Comparison of ENCODE assay signal across 21 mouse cellular contexts in genomic region chr4:146535883-146536282, GRCm38 (mm10). TPM values are rescaled to one million over a fixed set of nuclear protein-coding genes. Genes with fewer than 3 reads are reported as not detected.
DNase-seq lines count a peak whose midpoint lies in the region; ATAC-seq and TF ChIP-seq lines count a peak whose summit lies in the region.
"Had no signal": no experiment of that assay in that cellular context is flagged by ENCODE, and none has a peak within 500 bp of the region (broad histone marks: within the 10 kb centered on the region; RNA-seq: fewer than 3 reads in every experiment).

No protein-coding gene starts in this region.

- H3K36me3 ChIP-seq in heart, embryonic 15.5 days, result no peaks in the 10 kb centered on the region
- no peaks in the 10 kb centered on the region for H3K36me3 ChIP-seq in lung, postnatal 0 days (ENCODE audit: insufficient read depth, low read length)
- H3K36me3 ChIP-seq in embryonic facial prominence, embryonic 13.5 days, result no peaks in the 10 kb centered on the region
- H3K36me3 ChIP-seq in limb, embryonic 15.5 days, result no peaks in the 10 kb centered on the region
- H3K36me3 ChIP-seq: heart, embryonic 10.5 days; limb, embryonic 13.5 days had no signal

- H3K4me3 ChIP-seq in heart, embryonic 15.5 days, result no peak overlapping the region
- H3K4me3 ChIP-seq in lung, postnatal 0 days (ENCODE audit: low read depth, low read length), result no peak overlapping the region
- no peak overlapping the region for H3K4me3 ChIP-seq in embryonic facial prominence, embryonic 13.5 days
- H3K4me3 ChIP-seq in limb, embryonic 15.5 days, result no peak overlapping the region
- H3K4me3 ChIP-seq: heart, embryonic 10.5 days; layer of hippocampus, adult 2 months; limb, embryonic 13.5 days had no signal

- no peak overlapping the region for H3K9ac ChIP-seq in heart, embryonic 15.5 days
- H3K9ac ChIP-seq in lung, postnatal 0 days (replicated peaks; ENCODE audit: low read depth), result no peak overlapping the region
- H3K9ac ChIP-seq in embryonic facial prominence, embryonic 13.5 days, result no peak overlapping the region
- no peak overlapping the region for H3K9ac ChIP-seq in limb, embryonic 15.5 days
- H3K9ac ChIP-seq: limb, embryonic 13.5 days; lung, embryonic 14.5 days had no signal

- no peak for TF ChIP-seq CTCF in lung, postnatal 0 days (IDR thresholded peaks at IDR 0.05)

- peaks cover 54% of the 10 kb centered on the region for H3K9me3 ChIP-seq in heart, embryonic 15.5 days (replicated peaks)
- peaks cover 37% of the 10 kb centered on the region for H3K9me3 ChIP-seq in lung, postnatal 0 days (ENCODE audit: low read length)
- peaks cover 66% of the 10 kb centered on the region for H3K9me3 ChIP-seq in embryonic facial prominence, embryonic 13.5 days
- peaks cover 33% of the 10 kb centered on the region for H3K9me3 ChIP-seq in limb, embryonic 15.5 days

- DNase-seq in heart, postnatal 4 days, result no peak
- no peak for DNase-seq in lung, postnatal 0 days (ENCODE audit: low spot score)
- no peak for DNase-seq in lung, postnatal 14 days
- no peak for DNase-seq in gastrocnemius, postnatal 4 days (ENCODE audit: low spot score in 2 of 2)
- DNase-seq: adrenal gland, postnatal 10 days; cerebellum, adult 11-12 months; cerebellum, postnatal 25 days; gastrocnemius, postnatal 25 days; lung, embryonic 14.5 days; right cerebral cortex, postnatal 4 days; thymus, adult 18-20 months had no signal

- no peak overlapping the region for H3K27ac ChIP-seq in heart, embryonic 15.5 days
- H3K27ac ChIP-seq in lung, postnatal 0 days (ENCODE audit: low read length), result no peak overlapping the region
- H3K27ac ChIP-seq in embryonic facial prominence, embryonic 13.5 days, result no peak overlapping the region
- no peak overlapping the region for H3K27ac ChIP-seq in limb, embryonic 15.5 days
- H3K27ac ChIP-seq: heart, embryonic 10.5 days; kidney, postnatal 0 days; layer of hippocampus, adult 2 months; limb, embryonic 13.5 days had no signal

- TF ChIP-seq EP300 in lung, postnatal 0 days (IDR thresholded peaks at IDR 0.05), result no peak

- no peaks in the 10 kb centered on the region for H3K27me3 ChIP-seq in heart, embryonic 15.5 days
- H3K27me3 ChIP-seq in lung, postnatal 0 days (replicated peaks; ENCODE audit: insufficient read depth, low read length), result no peaks in the 10 kb centered on the region
- H3K27me3 ChIP-seq in embryonic facial prominence, embryonic 13.5 days, result no peaks in the 10 kb centered on the region
- no peaks in the 10 kb centered on the region for H3K27me3 ChIP-seq in limb, embryonic 15.5 days
- H3K27me3 ChIP-seq: limb, embryonic 13.5 days had no signal

- ATAC-seq in heart, embryonic 15.5 days (replicated peaks; ENCODE audit: insufficient number of reproducible peaks, insufficient read depth, low FRiP score, low read depth), result 0 out of 2 replicates have a peak, but pooled peaks have one; percentile 10
- peak; percentile 30; the same call in 1 of the 2 replicates for ATAC-seq in lung, postnatal 0 days
- peak; percentile 72 for ATAC-seq in embryonic facial prominence, embryonic 13.5 days (ENCODE audit: insufficient number of reproducible peaks, insufficient read depth, low FRiP score, low TSS enrichment, low read depth)
- ATAC-seq in limb, embryonic 15.5 days (ENCODE audit: insufficient number of reproducible peaks, low FRiP score, low TSS enrichment, low read depth), result 0 out of 2 replicates have a peak, but pooled peaks have one; percentile 52
- ATAC-seq: intestine, postnatal 0 days had no signal

- no peak overlapping the region for H3K4me2 ChIP-seq in heart, embryonic 15.5 days
- no peak overlapping the region for H3K4me2 ChIP-seq in lung, postnatal 0 days (replicated peaks; ENCODE audit: low read depth, low read length)
- no peak overlapping the region for H3K4me2 ChIP-seq in embryonic facial prominence, embryonic 13.5 days
- no peak overlapping the region for H3K4me2 ChIP-seq in limb, embryonic 15.5 days
- H3K4me2 ChIP-seq: limb, embryonic 13.5 days; lung, embryonic 14.5 days had no signal

- H3K4me1 ChIP-seq in heart, embryonic 15.5 days (replicated peaks), result no peaks in the 10 kb centered on the region
- no peaks in the 10 kb centered on the region for H3K4me1 ChIP-seq in lung, postnatal 0 days (ENCODE audit: insufficient read depth, low read depth, low read length)
- H3K4me1 ChIP-seq in embryonic facial prominence, embryonic 13.5 days, result no peaks in the 10 kb centered on the region
- H3K4me1 ChIP-seq in limb, embryonic 15.5 days, result no peaks in the 10 kb centered on the region
- H3K4me1 ChIP-seq: heart, embryonic 10.5 days; limb, embryonic 13.5 days had no signal

RNA-seq across cellular contexts. Expression of gene Zfp981, which starts 34.1 kb away (rescaled TPM):
- polyA plus RNA-seq in heart, embryonic 15.5 days (2015; fragmentation: Nextera tagmentation; extraction: Ambion mirVana), result 0.08 and 0.10 TPM in 2 replicates
- total RNA-seq in heart, postnatal 4 days (2021), result 1 to 10 TPM in 1 of 2 experiments, under 1 TPM in 1; 0.83 to 1.2 TPM
- not detected in 2 replicates for polyA plus RNA-seq in lung, postnatal 0 days (2015; fragmentation: Nextera tagmentation; extraction: Ambion mirVana)
- polyA plus RNA-seq in embryonic facial prominence, embryonic 13.5 days (2015; fragmentation: Nextera tagmentation; extraction: Ambion mirVana), result 0.37 TPM in 1 of 2 replicates, not detected in the other
- polyA plus RNA-seq in limb, embryonic 15.5 days (2015; fragmentation: Nextera tagmentation; extraction: Ambion mirVana), result 0.05 and 0.07 TPM in 2 replicates
- total RNA-seq in gastrocnemius, postnatal 4 days (2021), result under 1 TPM in 1 of 2 experiments, not detected in 1; 0.52 TPM
- total RNA-seq: hematopoietic stem cell, adult 5-6 weeks; neutrophil, adult 5-6 weeks had no signal
- polyA plus RNA-seq: intestine, postnatal 0 days; lung, embryonic 14.5 days had no signal

Comparison
In these comparisons a context has a peak if more than half of its experiments do, and no peak if none do; other contexts are left out.
1. ATAC-seq: peak in every context shown above with its lines; median percentile 72 in embryonic facial prominence, embryonic 13.5 days; 52 in limb, embryonic 15.5 days; 30 in lung, postnatal 0 days; 10 in heart, embryonic 15.5 days.